Mouse (Mus musculus): ENCODE measurements at regions not wholly inside any gene's neighbourhood (a gene's known extent, or its start where the extent isn't known, plus 50 kb on each side); places are given as distances from the start of the nearest gene placed in this dataset.

DNA sequence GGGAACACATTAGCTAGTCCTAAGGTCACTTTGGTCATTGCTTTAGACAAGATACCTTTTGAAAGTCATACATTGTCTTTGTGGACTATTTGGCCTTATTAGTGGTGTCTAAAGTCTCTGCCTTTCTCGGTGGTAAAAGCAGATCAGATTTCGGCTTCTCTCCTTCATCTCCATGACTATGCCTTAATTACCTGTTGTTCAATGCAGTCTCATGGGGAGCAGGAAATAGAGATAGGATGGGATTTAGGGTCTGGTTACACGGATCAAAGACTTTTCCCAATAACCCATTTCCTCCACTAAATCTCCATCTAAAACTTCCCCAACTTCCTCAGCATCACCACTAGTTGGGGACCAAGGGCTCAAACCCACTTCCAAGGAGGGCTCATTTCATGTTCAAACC, 89.2 kb upstream of the Qrfpr start:
- TF ChIP-seq CTCF (IDR thresholded peaks at IDR 0.05; ENCODE audit: control insufficient read depth, insufficient read depth, insufficient read length) (no peak), USF1 (IDR thresholded peaks at IDR 0.05; ENCODE audit: low read depth) (no peak), MAX (IDR thresholded peaks at IDR 0.05) (no peak)

Measured in C2C12 (cell line).